Mouse (Mus musculus) G1E (cell line): ENCODE measurements around the gene Mpg. TPM values are rescaled to one million over a fixed set of nuclear protein-coding genes. Genes with fewer than 3 reads are reported as not detected.
"Not testable (repeated sequence)": the region's sequence is repeated elsewhere in the genome, so short reads cannot be mapped to it uniquely, and the experiment has no call there.

ENCODE experiments used
- ATAC-seq: 2 replicates; pipeline ENCODE4 v1.8.0; 2016; ENCODE audit warnings: mild to moderate bottlenecking; ENCODE audit not compliant: insufficient number of reproducible peaks, poor library complexity, low FRiP score, severe bottlenecking; ENCODE audit errors: extremely low read depth
- DNase-seq: peaks from one replicate; pipeline ENCODE4 v3.0.0; 2012; ENCODE audit warnings: low spot score
- H3K27me3 ChIP-seq: 2 replicates; pipeline ENCODE4 v1.6.1; 2012; ENCODE audit warnings: mild to moderate bottlenecking, low read length, inconsistent platforms; ENCODE audit not compliant: insufficient read depth
- H3K36me3 ChIP-seq: replicated peaks from 2 replicates; pipeline ENCODE3; 2012; ENCODE audit warnings: mild to moderate bottlenecking, inconsistent platforms
- H3K4me1 ChIP-seq: 2 replicates; pipeline ENCODE4 v1.6.1; 2012; ENCODE audit warnings: low read depth, low read length, inconsistent platforms, mixed read lengths; ENCODE audit not compliant: insufficient read depth
- H3K4me3 ChIP-seq: 2 replicates; pipeline ENCODE4 v1.5.1; 2012; ENCODE audit warnings: low read depth, mild to moderate bottlenecking, inconsistent platforms, low read length, moderate library complexity, mixed read lengths
- H3K9me3 ChIP-seq: replicated peaks from 2 replicates; pipeline ENCODE4 v1.6.1; 2012; ENCODE audit warnings: inconsistent platforms
- CTCF ChIP-seq: IDR thresholded peaks from 2 replicates; pipeline ENCODE4 v1.5.1; 2012; ENCODE audit warnings: low read depth, low read length, inconsistent platforms, mixed read lengths
- GATA1 ChIP-seq: IDR thresholded peaks from 2 replicates; pipeline ENCODE4 v1.6.1; 2012; ENCODE audit warnings: borderline replicate concordance, low read length, inconsistent platforms, mixed read lengths
- GATA2 ChIP-seq: IDR thresholded peaks from 2 replicates; pipeline ENCODE4 v1.6.1; 2012; ENCODE audit warnings: low read depth, low read length, inconsistent platforms, borderline replicate concordance
- POLR2AphosphoS5 ChIP-seq: IDR thresholded peaks from 2 replicates; pipeline ENCODE4 v1.6.1; 2012; ENCODE audit warnings: low read depth, low read length, inconsistent platforms; ENCODE audit not compliant: insufficient replicate concordance
- TAL1 ChIP-seq: conservative IDR thresholded peaks from 2 replicates; pipeline ENCODE4 v1.6.1; 2012; ENCODE audit warnings: low read depth, low read length, inconsistent platforms, mixed read lengths
- polyA plus RNA-seq: library from polyadenylated mRNA; stranded (reverse); fragments of >175 nt; gene quantifications from 2 replicates; pipeline ENCODE4 v1.2.3, GENCODE M21; 2012
- total RNA-seq, 2 experiments: library from RNA; stranded (forward) in 1 of 2; stranded (reverse) in 1 of 2; fragments of 200-1000 nt in 1 of 2; fragments of >200 nt in 1 of 2; fragmentation: Nextera tagmentation in 1 of 2; gene quantifications; 2 replicates each; pipeline ENCODE4 v1.2.3; 2014 to 2017

Mpg gene
- total and polyA plus RNA-seq, 3 experiments = 14.2 to 22.0 (median 17.0) TPM

GRCm38 (mm10) chr11:32199230-32199629, 27.1 kb upstream of the Mpg start:
- Histone ChIP-seq H3K27me3 (peaks cover 21% of the 10 kb centered on the region; the same call in 1 of the 2 replicates), H3K9me3 (no peaks in the 10 kb centered on the region), H3K36me3 (peaks cover 14% of the 10 kb centered on the region), H3K4me3 (peak overlapping the region; percentile 62; the same call in 1 of the 2 replicates), H3K4me1 (peaks cover 71% of the 10 kb centered on the region)
- DNase-seq (peak; percentile 62), ATAC-seq (no peak)
- TF ChIP-seq GATA1 = no peak
- no peak for TF ChIP-seq CTCF
- no peak for TF ChIP-seq POLR2AphosphoS5
- no peak for TF ChIP-seq GATA2
- no peak for TF ChIP-seq TAL1

GRCm38 (mm10) chr11:32200075-32200601, 26.2 kb upstream of the Mpg start, which contains the start of gene Il9r:
Gene Il9r, minus strand, starts transcription at chr11:32200279.
- H3K4me3 ChIP-seq = peak within 1 kb of the TSS; percentile 62; the same call in 1 of the 2 replicates
- no peaks in the 10 kb centered on the region for H3K9me3 ChIP-seq
- peak; percentile 56 for DNase-seq
- peaks cover 12% of the 10 kb centered on the region; the same call in 1 of the 2 replicates for H3K27me3 ChIP-seq
- H3K36me3 ChIP-seq = peaks cover 5% of the 10 kb centered on the region
- peak; percentile 77; the same call in 1 of the 2 replicates for TF ChIP-seq GATA2
- no peak for TF ChIP-seq POLR2AphosphoS5
- no peak for TF ChIP-seq CTCF
- TF ChIP-seq TAL1 = peak; percentile 69
- TF ChIP-seq GATA1 = no peak
- peaks cover 78% of the 10 kb centered on the region for H3K4me1 ChIP-seq
- ATAC-seq = peak; percentile 25

- not testable (repeated sequence) for DNase-seq, H3K9me3 ChIP-seq, H3K4me3 ChIP-seq, ATAC-seq, H3K27me3 ChIP-seq, H3K36me3 ChIP-seq
- H3K4me1 ChIP-seq = peaks cover 71% of the 10 kb centered on the region
Measured at GRCm38 (mm10) chr11:32200992-32201391, 25.3 kb upstream of the Mpg start.

GRCm38 (mm10) chr11:32201922-32202685, 24.2 kb upstream of the Mpg start:
- ATAC-seq (no peak), DNase-seq (no peak)
- TF ChIP-seq CTCF (no peak), TAL1 (no peak), POLR2AphosphoS5 (no peak), GATA2 (no peak)
- H3K27me3 ChIP-seq = peaks cover 2% of the 10 kb centered on the region; the same call in 1 of the 2 replicates
- peaks cover 71% of the 10 kb centered on the region for H3K4me1 ChIP-seq
- no peak overlapping the region for H3K4me3 ChIP-seq
- H3K9me3 ChIP-seq = no peaks in the 10 kb centered on the region
- peaks cover 10% of the 10 kb centered on the region for H3K36me3 ChIP-seq

GRCm38 (mm10) chr11:32205058-32205873, 21.0 kb upstream of the Mpg start, which contains the start of gene Snrnp25:
Gene Snrnp25, plus strand, starts transcription at chr11:32205415.
- Histone ChIP-seq H3K4me3 (peak within 1 kb of the TSS; percentile 94), H3K36me3 (peaks cover 39% of the 10 kb centered on the region), H3K27me3 (no peaks in the 10 kb centered on the region), H3K4me1 (peaks cover 44% of the 10 kb centered on the region), H3K9me3 (no peaks in the 10 kb centered on the region)
- DNase-seq (peak; percentile 100), ATAC-seq (peak; percentile 99)
- TF ChIP-seq POLR2AphosphoS5 (no peak), GATA1 (no peak), GATA2 (no peak), TAL1 (no peak), CTCF (peak; percentile 30; the same call in 1 of the 2 replicates)

GRCm38 (mm10) chr11:32210623-32211022, 15.7 kb upstream of the Mpg start:
- no peaks in the 10 kb centered on the region for H3K9me3 ChIP-seq
- no peak for ATAC-seq
- peaks cover 16% of the 10 kb centered on the region for H3K4me1 ChIP-seq
- DNase-seq = no peak
- H3K4me3 ChIP-seq = no peak overlapping the region
- peaks cover 28% of the 10 kb centered on the region for H3K27me3 ChIP-seq
- H3K36me3 ChIP-seq = peaks cover 50% of the 10 kb centered on the region
- TF ChIP-seq CTCF = no peak
